Mouse (Mus musculus) gastrocnemius, adult 18-20 months (tissue): ENCODE measurements at regions not wholly inside any gene's neighbourhood (a gene's known extent, or its start where the extent isn't known, plus 50 kb on each side); places are given as distances from the start of the nearest gene placed in this dataset.

ENCODE experiments used
- DNase-seq: peaks from one replicate; pipeline ENCODE4 v3.0.0; 2021; ENCODE audit warnings: low spot score

DNA sequence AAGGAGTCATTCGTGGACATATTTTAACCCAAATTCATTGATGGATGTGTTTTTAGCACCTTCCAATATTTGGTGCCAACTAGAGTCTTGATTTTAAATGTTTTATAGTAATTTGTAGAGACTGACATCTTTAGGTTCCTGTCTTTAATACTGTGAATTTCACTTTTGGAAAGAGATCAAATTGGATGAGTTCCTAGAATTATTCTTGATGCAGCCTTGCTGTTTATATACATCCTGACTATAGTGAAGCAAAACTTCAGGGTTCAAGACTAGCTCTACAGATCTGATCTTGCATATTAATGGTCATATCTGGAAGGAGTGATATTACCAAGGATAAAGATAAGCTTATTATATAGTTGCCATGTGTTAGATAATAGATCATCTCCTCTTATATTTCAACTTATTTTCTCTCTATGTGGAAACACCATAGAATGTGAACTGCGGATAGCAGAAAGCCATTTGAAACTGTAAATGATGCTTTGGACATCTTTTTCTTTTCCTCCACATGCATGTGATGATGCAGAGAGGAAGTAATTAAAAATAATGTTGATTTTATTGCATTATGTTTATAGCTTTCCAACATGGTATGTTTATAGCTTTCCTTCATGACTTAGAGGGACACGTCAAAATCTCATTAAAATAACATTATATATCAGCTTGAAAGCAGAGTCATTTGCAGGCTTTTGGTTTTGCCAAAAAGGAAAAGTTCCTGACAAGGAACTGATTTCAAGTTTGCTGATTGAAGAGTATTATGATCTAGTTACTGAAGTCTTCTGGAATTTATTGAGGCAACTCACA lies 78.3 kb upstream of the Kcnj16 start:
- DNase-seq: no peak

DNA sequence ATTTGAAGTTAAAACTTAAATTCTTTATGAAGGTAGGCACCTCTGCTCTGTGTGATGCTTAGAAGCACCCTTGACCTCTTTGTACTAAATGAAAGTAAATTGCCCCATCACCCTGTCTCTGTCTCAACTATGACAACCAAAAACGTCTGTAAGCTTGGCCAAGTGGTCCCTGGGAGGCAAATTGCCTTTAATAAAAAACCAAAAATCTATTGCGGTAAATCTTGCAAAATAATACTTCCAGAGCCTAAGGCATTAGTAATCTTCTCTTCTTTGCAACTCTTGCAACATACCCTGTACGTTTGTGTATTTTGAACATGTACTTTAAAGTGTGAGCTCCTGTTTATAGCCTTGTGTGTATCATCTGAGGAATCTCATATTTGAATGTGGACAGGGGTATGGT lies 77.4 kb upstream of the Kcnj16 start:
- DNase-seq: no peak

GRCm38 (mm10) chr11:110902918-110903317 lies 64.9 kb upstream of the Kcnj16 start:
- no peak for DNase-seq
